Mouse (Mus musculus): ENCODE measurements around the gene Kdelc2.

The Kdelc2 gene

GRCm38 (mm10) chr9:53383951-53384866, at the start of gene Kdelc2:
Kdelc2 (plus strand) TSS chr9:53384025.
- DNase-seq, result peak; percentile 60

GRCm38 (mm10) chr9:53335131-53335530, 48.7 kb upstream of the Kdelc2 start:
- DNase-seq, result no peak

GRCm38 (mm10) chr9:53339603-53340002, 44.2 kb upstream of the Kdelc2 start:
- no peak for DNase-seq

- no peak for DNase-seq
These were observed 43.4 kb upstream of the Kdelc2 start for GRCm38 (mm10) chr9:53340328-53340916.

GRCm38 (mm10) chr9:53340969-53341368, 42.9 kb upstream of the Kdelc2 start:
- peak; percentile 71 for DNase-seq

GRCm38 (mm10) chr9:53341981-53342380, 41.8 kb upstream of the Kdelc2 start:
- no peak for DNase-seq

- peak; percentile 81 for DNase-seq
These were observed 39.0 kb upstream of the Kdelc2 start for GRCm38 (mm10) chr9:53344646-53345432.

- no peak for DNase-seq
These were observed 38.1 kb upstream of the Kdelc2 start for GRCm38 (mm10) chr9:53345728-53346127.

- no peak for DNase-seq
These were observed 37.4 kb upstream of the Kdelc2 start for GRCm38 (mm10) chr9:53346402-53346801.

- peak; percentile 63 for DNase-seq
These were observed 34.6 kb upstream of the Kdelc2 start for GRCm38 (mm10) chr9:53349211-53349610.

GRCm38 (mm10) chr9:53350331-53350730, 33.5 kb upstream of the Kdelc2 start:
- DNase-seq, result no peak

GRCm38 (mm10) chr9:53351899-53352298, 31.9 kb upstream of the Kdelc2 start:
- no peak for DNase-seq

- DNase-seq, result no peak
These were observed 30.7 kb upstream of the Kdelc2 start for GRCm38 (mm10) chr9:53353161-53353560.

- no peak for DNase-seq
These were observed 27.3 kb upstream of the Kdelc2 start for GRCm38 (mm10) chr9:53356219-53357155.

GRCm38 (mm10) chr9:53371339-53371738, 12.5 kb upstream of the Kdelc2 start:
- no peak for DNase-seq

GRCm38 (mm10) chr9:53375907-53376306, 7.9 kb upstream of the Kdelc2 start:
- DNase-seq, result no peak

GRCm38 (mm10) chr9:53376820-53377219, 7.0 kb upstream of the Kdelc2 start:
- no peak for DNase-seq

- DNase-seq, result no peak
These were observed 6.2 kb upstream of the Kdelc2 start for GRCm38 (mm10) chr9:53377597-53377996.

- no peak for DNase-seq
These were observed 5.7 kb upstream of the Kdelc2 start for GRCm38 (mm10) chr9:53378171-53378570.

GRCm38 (mm10) chr9:53380595-53380994, 3.2 kb upstream of the Kdelc2 start:
- no peak for DNase-seq

- DNase-seq, result no peak
These were observed 2.7 kb upstream of the Kdelc2 start for GRCm38 (mm10) chr9:53381113-53381615.

GRCm38 (mm10) chr9:53384873-53385272, 1.0 kb downstream of the Kdelc2 start:
- DNase-seq, result no peak
